Mouse (Mus musculus): Measurements from ENCODE around the gene Lrrc57. TPM values are rescaled to one million over a fixed set of nuclear protein-coding genes. Genes with fewer than 3 reads are reported as not detected.

The Lrrc57 gene
- polyA plus RNA-seq, 1 experiment from 2014 or later = 19.2 TPM

DNA sequence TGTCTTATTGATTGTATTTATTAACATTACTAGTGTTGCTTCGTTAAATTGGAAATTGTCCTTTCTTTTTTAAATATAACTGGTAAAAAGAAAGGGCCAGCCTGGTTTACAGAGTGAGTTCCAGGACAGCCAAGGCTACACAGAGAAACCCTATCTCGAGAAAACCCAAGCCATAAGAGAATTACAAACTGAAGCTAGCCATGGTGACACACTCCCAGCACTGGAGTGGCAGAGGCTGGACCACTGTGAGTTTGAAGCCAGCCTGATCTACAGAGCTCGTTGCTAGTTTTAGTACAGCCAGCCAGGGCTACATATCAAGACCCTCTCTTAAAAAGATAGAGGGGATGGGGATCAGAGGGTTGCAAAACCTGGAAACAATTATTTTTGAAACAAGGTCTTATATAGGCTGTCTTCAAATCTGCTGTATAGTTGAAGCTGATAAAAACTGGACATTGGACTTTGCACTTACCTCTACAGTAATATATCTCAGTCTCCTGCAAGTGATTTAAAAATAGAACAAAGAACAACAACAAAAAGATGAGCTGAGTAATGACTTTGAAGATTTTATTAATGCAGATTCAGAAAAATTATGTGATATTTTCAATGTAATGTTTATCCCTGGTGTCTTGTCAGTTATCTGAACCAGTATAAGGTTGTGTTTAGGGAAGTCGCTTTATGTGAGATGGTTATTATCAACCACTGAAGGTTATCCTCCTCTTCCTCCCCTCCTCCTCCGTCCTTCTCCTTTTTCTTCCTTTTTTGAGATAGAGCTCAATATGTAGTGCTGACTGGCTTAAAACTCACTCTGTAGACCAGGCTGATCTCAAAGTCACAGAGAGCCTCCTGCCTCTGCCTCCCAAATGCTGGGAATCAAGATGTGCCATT lies 7.2 kb upstream of the Lrrc57 start:
- Histone ChIP-seq H3K27me3 (ENCODE audit: insufficient read depth, low read length) (no peaks in the 10 kb centered on the region), H3K9me3 (replicated peaks; ENCODE audit: low read length) (no peaks in the 10 kb centered on the region), H3K4me2 (ENCODE audit: low read length) (no peak overlapping the region), H3K9ac (ENCODE audit: low read depth, low read length) (no peak overlapping the region), H3K4me3 (replicated peaks; ENCODE audit: low read depth, low read length) (no peak overlapping the region), H3K4me1 (replicated peaks; ENCODE audit: insufficient read depth, low read length) (no peaks in the 10 kb centered on the region), H3K36me3 (ENCODE audit: insufficient read depth, low read length) (peaks cover 17% of the 10 kb centered on the region; the same call in 1 of the 2 replicates), H3K27ac (no peak overlapping the region)
- ATAC-seq (replicated peaks; ENCODE audit: low FRiP score, low read depth) (no peak), DNase-seq (ENCODE audit: low spot score) (no peak)
- 91% methylated on average over 5 of the region's 5 CpGs for WGBS
- TF ChIP-seq CTCF (IDR thresholded peaks at IDR 0.05; ENCODE audit: low read depth) = no peak

DNA sequence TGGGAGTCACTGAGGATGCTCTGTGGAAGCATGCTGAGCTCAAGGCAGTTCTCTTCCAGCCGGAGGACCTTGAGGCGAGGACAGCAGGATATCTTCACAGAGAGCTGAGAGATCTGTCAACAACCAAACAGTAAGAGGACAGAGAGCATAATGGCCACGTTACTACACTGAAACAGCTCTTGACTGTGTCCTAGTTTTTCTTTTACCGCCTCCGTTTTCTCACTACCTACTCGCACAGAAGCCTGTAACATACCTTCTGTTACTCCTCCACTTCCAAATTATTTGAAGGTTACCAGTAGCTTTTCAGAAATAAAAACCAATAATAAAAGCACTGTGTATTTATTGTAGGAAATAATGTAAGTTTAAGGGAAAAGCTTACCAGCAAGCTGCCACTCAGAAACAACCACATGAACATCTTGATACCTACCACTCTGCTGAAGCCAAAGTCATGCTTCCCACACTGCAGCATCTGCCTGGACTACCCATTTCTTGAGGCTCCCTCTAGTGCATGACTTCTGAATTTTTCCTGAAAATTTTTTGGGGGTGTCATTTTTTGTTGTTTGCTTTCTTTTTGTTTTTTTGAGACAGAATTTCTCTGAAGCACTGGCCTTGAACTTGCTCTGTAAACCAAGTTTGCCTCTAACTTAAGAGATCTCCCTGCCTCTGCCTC lies 3.2 kb downstream of the Lrrc57 start:
- H3K27ac ChIP-seq = no peak overlapping the region
- H3K9ac ChIP-seq (ENCODE audit: low read depth, low read length) = no peak overlapping the region
- peaks cover 15% of the 10 kb centered on the region for H3K4me1 ChIP-seq (replicated peaks; ENCODE audit: insufficient read depth, low read length)
- no peak overlapping the region for H3K4me3 ChIP-seq (replicated peaks; ENCODE audit: low read depth, low read length)
- no peaks in the 10 kb centered on the region for H3K9me3 ChIP-seq (replicated peaks; ENCODE audit: low read length)
- H3K27me3 ChIP-seq (ENCODE audit: insufficient read depth, low read length) = no peaks in the 10 kb centered on the region
- whole genome bisulfite sequencing = 87% methylated on average over 6 of the region's 6 CpGs
- ATAC-seq (replicated peaks; ENCODE audit: low FRiP score, low read depth) (no peak), DNase-seq (ENCODE audit: low spot score) (peak; percentile 35)
- TF ChIP-seq CTCF (IDR thresholded peaks at IDR 0.05; ENCODE audit: low read depth) = peak; percentile 61
- no peak overlapping the region for H3K4me2 ChIP-seq (ENCODE audit: low read length)
- H3K36me3 ChIP-seq (ENCODE audit: insufficient read depth, low read length) = no peaks in the 10 kb centered on the region

DNA sequence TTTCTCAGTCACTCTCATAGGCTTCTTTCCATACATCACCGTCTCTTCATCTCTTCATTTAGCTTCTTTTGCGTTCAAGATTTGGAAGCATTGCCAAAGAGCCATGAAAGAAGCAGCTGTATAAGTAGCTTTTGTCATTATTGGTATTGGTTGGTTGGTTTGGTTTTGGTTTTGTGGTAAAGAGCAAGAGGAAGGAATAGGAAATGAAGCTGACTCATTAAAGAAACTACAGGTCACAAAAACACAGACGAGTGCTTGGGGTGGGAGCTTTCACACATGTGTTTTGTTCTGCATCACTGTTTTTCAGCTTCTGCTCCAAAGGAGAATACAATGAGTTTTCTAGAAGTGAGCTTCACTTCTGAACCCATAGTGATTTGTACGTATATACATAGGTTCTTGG lies 9.8 kb downstream of the Lrrc57 start:
- no peak for ATAC-seq (replicated peaks; ENCODE audit: low FRiP score, low read depth)

DNA sequence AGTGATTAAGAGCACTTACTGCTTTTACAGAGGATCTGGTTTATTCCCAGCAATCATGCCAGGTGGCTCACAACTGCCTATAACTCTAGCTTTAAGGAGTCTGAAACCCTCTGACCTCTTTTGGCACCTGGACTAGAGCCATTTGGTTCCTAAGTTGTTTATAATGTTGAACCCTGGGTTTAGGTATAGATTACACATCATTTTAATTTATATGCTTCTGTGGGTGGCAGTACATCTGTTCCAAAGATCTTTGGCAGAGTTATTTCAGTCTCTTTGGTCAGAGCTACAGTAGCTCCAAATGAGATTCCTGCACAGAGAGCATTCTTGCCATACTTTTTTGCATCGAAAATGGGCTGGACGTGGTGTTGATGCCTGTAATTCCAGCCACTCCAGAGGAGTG lies 11.6 kb downstream of the Lrrc57 start:
- peaks cover 42% of the 10 kb centered on the region for H3K36me3 ChIP-seq (ENCODE audit: insufficient read depth, low read length)

More for the DNA sequence above, 9.8 kb downstream of the Lrrc57 start:
- WGBS = 88% methylated on average over 4 of the region's 4 CpGs
- Histone ChIP-seq H3K4me3 (replicated peaks; ENCODE audit: low read depth, low read length) (no peak overlapping the region), H3K9me3 (replicated peaks; ENCODE audit: low read length) (no peaks in the 10 kb centered on the region), H3K9ac (ENCODE audit: low read depth, low read length) (no peak overlapping the region), H3K4me2 (ENCODE audit: low read length) (no peak overlapping the region), H3K27ac (no peak overlapping the region), H3K36me3 (ENCODE audit: insufficient read depth, low read length) (peaks cover 38% of the 10 kb centered on the region), H3K4me1 (replicated peaks; ENCODE audit: insufficient read depth, low read length) (no peaks in the 10 kb centered on the region), H3K27me3 (ENCODE audit: insufficient read depth, low read length) (no peaks in the 10 kb centered on the region)
- no peak for DNase-seq (ENCODE audit: low spot score)
- TF ChIP-seq CTCF (IDR thresholded peaks at IDR 0.05; ENCODE audit: low read depth) = no peak

DNA sequence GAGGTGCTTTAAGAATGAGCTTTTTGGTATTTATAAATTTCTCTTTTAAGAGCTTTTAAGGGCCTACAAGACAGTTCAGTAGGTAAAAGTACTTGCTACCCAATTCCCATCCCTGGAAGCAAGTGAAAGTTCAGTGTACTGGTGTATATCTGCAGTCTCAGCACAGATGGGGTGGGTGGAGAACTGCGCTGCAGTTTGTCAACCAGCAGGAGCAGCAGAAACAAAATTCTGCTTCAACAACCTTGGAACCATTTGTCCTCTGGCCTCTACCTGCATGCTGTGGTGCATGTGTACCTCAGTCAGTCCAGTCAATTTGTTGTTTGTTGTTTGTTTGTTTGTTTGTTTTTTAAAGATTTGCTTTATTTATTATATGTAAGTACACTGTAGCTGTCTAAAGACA lies 17.1 kb downstream of the Lrrc57 start:
- Histone ChIP-seq H3K27ac (no peak overlapping the region), H3K9me3 (replicated peaks; ENCODE audit: low read length) (no peaks in the 10 kb centered on the region), H3K36me3 (ENCODE audit: insufficient read depth, low read length) (peaks cover 25% of the 10 kb centered on the region), H3K4me1 (replicated peaks; ENCODE audit: insufficient read depth, low read length) (no peaks in the 10 kb centered on the region), H3K4me3 (replicated peaks; ENCODE audit: low read depth, low read length) (no peak overlapping the region), H3K9ac (ENCODE audit: low read depth, low read length) (no peak overlapping the region), H3K4me2 (ENCODE audit: low read length) (no peak overlapping the region), H3K27me3 (ENCODE audit: insufficient read depth, low read length) (no peaks in the 10 kb centered on the region)
- ATAC-seq (replicated peaks; ENCODE audit: low FRiP score, low read depth) = no peak
- DNase-seq (ENCODE audit: low spot score) = no peak
- no peak for TF ChIP-seq CTCF (IDR thresholded peaks at IDR 0.05; ENCODE audit: low read depth)
- 84% methylated on average over 1 of the region's 1 CpGs for WGBS

More for the DNA sequence above, 11.6 kb downstream of the Lrrc57 start:
- TF ChIP-seq CTCF (IDR thresholded peaks at IDR 0.05; ENCODE audit: low read depth) = no peak
- Histone ChIP-seq H3K4me1 (replicated peaks; ENCODE audit: insufficient read depth, low read length) (no peaks in the 10 kb centered on the region), H3K27ac (no peak overlapping the region), H3K9ac (ENCODE audit: low read depth, low read length) (no peak overlapping the region), H3K27me3 (ENCODE audit: insufficient read depth, low read length) (no peaks in the 10 kb centered on the region), H3K4me3 (replicated peaks; ENCODE audit: low read depth, low read length) (no peak overlapping the region), H3K9me3 (replicated peaks; ENCODE audit: low read length) (no peaks in the 10 kb centered on the region), H3K4me2 (ENCODE audit: low read length) (no peak overlapping the region)
- no peak for ATAC-seq (replicated peaks; ENCODE audit: low FRiP score, low read depth)
- no peak for DNase-seq (ENCODE audit: low spot score)
- 70% methylated on average over 2 of the region's 2 CpGs for WGBS

DNA sequence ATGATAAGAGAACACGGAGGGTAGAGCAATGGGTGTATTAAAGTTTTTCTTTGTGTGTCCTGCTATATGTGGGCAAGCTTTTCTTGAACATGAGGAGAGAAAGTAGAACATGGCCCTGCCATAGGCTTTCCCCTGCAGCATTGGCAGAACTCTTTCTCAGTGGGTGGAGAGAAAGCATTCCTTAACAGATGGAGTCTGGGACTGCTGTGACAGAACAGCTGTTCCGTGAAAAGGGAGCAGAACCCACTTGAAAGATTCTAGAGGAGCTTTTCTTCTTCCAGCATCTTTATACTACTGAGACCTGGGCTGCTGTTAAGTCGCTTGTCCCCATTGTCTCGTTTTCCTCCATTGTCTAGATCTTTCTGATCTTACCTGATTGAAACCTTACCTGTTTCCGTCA lies 19.6 kb downstream of the Lrrc57 start:
- no peak for TF ChIP-seq CTCF (IDR thresholded peaks at IDR 0.05; ENCODE audit: low read depth)
- Histone ChIP-seq H3K4me1 (replicated peaks; ENCODE audit: insufficient read depth, low read length) (no peaks in the 10 kb centered on the region), H3K9me3 (replicated peaks; ENCODE audit: low read length) (no peaks in the 10 kb centered on the region), H3K27me3 (ENCODE audit: insufficient read depth, low read length) (no peaks in the 10 kb centered on the region), H3K9ac (ENCODE audit: low read depth, low read length) (no peak overlapping the region), H3K4me2 (ENCODE audit: low read length) (no peak overlapping the region), H3K27ac (no peak overlapping the region), H3K4me3 (replicated peaks; ENCODE audit: low read depth, low read length) (no peak overlapping the region), H3K36me3 (ENCODE audit: insufficient read depth, low read length) (peaks cover 16% of the 10 kb centered on the region)
- 81% methylated on average over 5 of the region's 5 CpGs for WGBS
- ATAC-seq (replicated peaks; ENCODE audit: low FRiP score, low read depth) = no peak
- DNase-seq (ENCODE audit: low spot score) = no peak
